Mouse (Mus musculus) left cerebral cortex, postnatal 36 days (tissue): Measurements from ENCODE around the gene Zfhx2. TPM values are rescaled to one million over a fixed set of nuclear protein-coding genes. Genes with fewer than 3 reads are reported as not detected.
A peak's percentile ranks its signal among the peaks of the same experiment; 100 is the strongest.

ENCODE experiments used
- DNase-seq, 2 experiments: peaks; one replicate each; pipeline ENCODE4 v3.0.0; 2021 to 2022; ENCODE audit warnings: low spot score in 2 of 2, mixed read lengths in 1 of 2
- intact Hi-C: fragments of 180-260 bp; cut with DNase I; formaldehyde crosslinking; loops from one replicate; pipeline ENCODE4 v1.15.1; 2025
- total RNA-seq, 2 experiments: library from RNA; stranded (reverse); gene quantifications; 2 replicates each; pipeline ENCODE4 v1.2.3; 2021

The Zfhx2 gene
- total RNA-seq, 2 experiments from 2014 or later: 31.0 to 52.3 TPM

- intact Hi-C loops: no loop called here
- peak; percentile 81 to 85 for DNase-seq
Observed at GRCm38 (mm10) chr14:55108202-55108870, 16.2 kb upstream of the Zfhx2 start.

DNA sequence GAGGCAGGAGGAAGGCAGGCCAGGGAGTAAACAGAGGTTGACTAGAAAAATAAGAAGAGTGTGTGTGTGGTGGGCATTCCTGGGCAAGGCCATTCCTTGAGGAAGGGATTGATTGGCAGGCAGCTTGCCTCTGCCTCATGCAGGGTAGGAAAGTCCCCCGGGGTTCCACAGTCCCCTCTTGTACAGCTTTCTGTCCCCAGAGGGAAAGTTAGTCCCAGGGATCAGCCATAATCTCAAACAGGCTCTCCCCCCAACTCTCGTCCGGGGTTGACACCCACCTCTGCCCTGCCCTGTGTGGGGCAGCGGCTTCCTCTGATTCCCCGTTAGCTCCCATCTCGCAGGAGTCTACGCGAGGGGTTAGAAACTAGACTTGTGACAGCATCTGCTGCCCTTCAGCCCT lies 14.9 kb upstream of the Zfhx2 start:
- DNase-seq: no peak
- intact Hi-C loops: no loop called here

DNA sequence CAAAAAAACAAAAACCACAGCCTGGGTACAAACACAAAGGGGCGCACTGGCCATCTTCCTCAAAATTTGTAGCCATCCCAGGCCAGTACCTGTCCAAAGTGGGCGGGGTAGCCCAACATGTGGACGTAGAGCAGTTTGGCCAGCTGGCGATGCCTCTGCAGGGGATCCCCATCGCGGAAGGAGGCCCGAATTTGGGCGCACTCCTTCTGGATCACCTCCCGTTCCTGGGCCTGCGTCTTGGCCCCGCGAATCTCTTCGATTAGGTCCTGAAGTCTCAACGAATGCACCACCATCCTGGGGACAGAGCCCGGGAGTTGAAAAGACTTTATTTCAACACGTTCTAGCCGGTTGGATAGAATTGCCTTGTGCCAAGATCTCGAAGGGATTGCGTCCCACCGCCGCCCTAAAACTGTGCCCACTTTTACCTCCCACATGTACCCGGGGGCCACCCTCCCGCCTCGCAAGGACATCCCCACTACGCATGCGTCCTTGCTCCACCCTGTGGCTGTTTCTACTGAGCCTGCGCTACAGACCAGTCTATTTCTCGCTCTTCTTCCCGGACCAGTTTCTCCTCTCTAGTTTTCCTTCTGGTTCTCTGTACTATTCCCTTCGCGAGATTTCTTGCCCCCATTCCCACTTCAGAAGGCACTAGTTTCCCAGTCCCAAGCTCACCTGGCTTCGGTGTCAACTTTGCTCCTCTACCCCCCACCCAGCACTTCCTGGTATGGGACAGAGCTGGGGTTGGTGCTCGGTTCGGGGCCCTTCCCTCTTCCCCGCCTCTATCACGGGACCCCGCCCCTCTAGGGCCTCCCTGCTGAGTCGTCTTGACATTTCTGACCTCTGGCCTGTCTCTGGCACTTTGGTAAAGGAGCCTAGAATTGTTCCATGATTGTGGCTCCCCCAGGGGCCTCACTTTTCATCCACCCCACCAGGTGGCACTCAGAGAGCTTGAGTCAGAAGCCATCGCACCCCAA lies 14.0 kb upstream of the Zfhx2 start, which contains the start of gene Ap1g2:
TSS of gene Ap1g2 (minus strand) at position 758 of the 974 bp plus-strand sequence.
- intact Hi-C loops: no loop called here

DNA sequence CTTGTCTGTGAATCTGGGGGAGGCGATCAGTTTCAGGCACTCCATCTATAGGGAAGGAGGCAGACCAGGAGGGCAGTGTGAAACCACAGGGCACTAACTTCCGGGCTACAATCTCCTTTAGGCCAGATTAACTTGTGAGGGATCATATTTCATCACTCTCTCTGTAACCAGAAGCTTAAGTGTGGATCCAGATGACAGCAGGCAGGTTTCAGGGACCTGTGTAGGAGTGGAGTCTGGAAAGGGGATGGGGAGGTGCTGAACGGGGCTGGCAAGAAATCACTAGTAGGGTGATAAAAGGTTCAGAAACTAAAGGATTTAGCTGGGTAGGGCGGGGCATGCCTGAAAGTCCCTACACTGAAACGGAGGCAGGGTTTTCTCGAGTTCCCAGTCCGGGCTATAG lies 13.3 kb upstream of the Zfhx2 start:
- peak in 1 of 2 experiments; percentile 11 for DNase-seq
- intact Hi-C loops: no loop called here

More for the DNA sequence above, 14.0 kb upstream of the Zfhx2 start, which contains the start of gene Ap1g2:
- DNase-seq: peak; percentile 88

GRCm38 (mm10) chr14:55104365-55104764 lies 12.2 kb upstream of the Zfhx2 start:
- intact Hi-C loops: no loop called here
- peak in 1 of 2 experiments; percentile 22 for DNase-seq

DNA sequence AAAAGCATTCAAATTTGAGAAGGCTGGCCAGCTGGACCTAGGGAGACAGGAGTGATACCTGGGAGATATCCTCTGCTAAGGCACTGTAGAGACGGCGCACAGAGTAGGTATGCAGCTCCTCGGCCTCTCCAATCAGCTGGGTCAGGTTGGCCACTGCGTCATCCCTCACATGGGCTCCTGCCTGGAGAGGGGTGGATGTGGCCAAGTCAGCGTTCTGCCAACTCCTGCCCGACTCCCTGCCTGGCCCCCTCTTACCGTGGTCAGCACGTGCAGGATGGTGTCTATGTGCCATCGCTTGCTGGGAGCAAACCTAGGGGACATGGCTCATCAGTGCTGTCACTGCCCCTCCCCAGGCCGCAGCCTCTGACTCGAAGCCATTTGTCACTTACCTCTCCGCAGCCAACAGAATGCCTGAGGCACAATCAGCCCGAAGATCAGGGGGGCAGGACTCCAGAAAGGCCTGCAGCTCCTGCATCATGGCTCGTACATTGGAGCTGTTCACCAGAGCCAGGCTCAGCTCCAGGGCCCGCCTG lies 10.2 kb upstream of the Zfhx2 start:
- DNase-seq: no peak
- intact Hi-C loops: no loop called here

DNA sequence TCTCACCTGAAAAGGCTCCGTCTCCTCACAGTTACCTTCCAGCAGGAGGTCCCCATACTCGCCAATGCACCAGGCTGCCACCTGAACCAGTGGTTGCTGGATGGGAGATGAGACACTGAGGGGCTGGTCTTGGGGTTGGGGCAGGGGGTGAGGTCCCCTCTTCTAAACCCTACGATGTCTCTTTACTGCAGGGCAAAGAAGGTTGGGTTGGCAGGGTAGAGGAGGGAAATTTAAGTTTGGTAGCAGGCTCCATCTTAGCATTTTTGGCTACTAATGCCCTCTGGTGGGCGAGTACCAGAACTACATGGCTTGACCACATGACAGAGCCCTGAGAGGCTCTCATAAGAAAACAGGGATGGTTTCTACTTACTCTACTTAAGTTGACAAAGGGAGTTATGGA lies 9.5 kb upstream of the Zfhx2 start:
- intact Hi-C loops: loop anchor here (1.0 kb wide), 1 partner anchor 77 kb away; no protein-coding TSS in a partner anchor
- DNase-seq: peak in 1 of 2 experiments; percentile 58

DNA sequence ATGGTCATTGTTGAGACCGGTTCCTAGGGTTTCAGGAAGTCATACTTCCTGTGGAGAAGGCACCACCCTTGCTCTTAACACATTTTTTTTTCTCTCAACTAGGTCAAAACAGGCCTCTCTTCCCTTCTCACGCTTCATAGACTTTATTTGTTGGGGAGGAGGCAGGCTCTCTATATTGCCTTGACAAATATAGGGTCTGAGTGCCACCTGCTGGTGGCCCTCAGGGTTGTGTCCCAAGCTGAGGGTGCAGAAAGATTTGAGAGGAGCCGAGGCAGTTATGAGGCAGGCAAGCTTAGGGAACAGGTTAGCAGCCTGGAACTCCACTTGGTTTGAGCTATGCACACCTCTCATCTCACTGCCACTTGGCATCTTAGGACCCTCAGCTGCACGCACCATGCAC lies 5.9 kb upstream of the Zfhx2 start:
- no peak for DNase-seq
- intact Hi-C loops: no loop called here

GRCm38 (mm10) chr14:55097646-55098045 lies 5.5 kb upstream of the Zfhx2 start:
- DNase-seq: no peak
- intact Hi-C loops: no loop called here

GRCm38 (mm10) chr14:55096573-55097087 lies 4.5 kb upstream of the Zfhx2 start:
- no peak for DNase-seq
- intact Hi-C loops: no loop called here

DNA sequence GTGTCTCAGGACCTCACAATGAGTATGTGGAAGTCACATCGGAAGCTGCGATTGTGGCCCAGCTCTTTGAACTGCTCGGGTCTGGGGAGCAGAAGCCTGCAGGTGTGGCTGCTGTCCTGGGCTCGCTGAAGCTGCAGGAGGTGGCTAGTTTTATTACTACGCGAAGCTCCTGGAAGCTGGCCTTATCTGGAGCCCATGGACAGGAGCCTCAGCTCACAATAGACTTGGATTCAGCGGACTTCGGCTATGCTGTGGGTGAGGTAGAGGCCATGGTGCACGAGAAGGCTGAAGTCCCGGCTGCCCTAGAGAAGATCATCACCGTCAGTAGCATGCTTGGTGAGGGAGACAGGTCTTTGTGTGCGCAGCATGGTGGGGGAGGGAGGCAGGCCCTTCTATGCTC lies 3.5 kb upstream of the Zfhx2 start:
- intact Hi-C loops: no loop called here
- no peak for DNase-seq

DNA sequence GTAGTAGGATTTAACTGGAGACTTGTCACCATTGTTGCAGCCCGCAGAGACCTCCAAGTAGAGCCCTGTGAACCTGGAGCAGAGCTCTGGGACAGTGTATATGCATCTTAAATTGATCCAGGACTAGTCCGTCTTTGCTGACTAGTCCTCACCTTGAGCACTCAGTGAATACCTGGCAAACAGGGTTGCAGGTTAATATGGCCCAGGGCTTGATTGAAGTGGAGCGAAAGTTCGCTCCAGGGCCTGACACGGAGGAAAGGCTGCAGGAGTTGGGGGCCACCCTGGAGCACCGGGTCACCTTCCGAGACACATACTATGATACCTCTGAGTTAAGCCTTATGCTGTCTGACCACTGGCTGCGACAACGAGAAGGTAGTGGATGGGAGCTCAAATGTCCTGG lies 3.1 kb upstream of the Zfhx2 start:
- no peak for DNase-seq
- intact Hi-C loops: no loop called here

DNA sequence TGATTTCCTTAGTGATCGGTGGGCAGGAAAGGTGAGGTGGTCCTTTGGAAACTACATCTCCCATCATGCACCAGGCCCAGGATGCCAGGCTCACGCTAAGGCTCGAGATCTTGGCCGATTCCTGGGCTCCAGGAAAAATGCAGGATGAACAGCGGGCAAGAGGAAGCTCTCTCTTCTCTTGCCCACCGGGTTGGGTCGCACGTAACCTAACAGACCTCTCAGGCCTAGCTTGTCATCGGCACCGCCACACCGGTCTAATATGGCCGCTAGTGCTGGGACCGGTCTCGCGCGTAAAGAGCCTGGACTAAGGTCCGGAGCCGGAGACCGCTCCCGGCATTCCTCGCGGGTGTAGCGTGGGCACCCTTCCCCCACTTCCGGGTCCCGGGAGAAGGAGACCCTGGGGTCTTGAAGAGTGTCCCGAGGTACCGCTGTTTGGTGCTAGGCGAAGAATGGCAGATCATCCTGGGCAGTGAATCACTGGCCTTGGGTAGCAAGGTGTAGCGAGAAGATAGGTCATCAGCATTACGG lies 2.6 kb upstream of the Zfhx2 start, which contains the start of gene Thtpa:
TSS of gene Thtpa (plus strand) at position 81 of the 528 bp plus-strand sequence.
- intact Hi-C loops: loop anchor here (5.0 kb wide), 1 partner anchor 197 kb away; no protein-coding TSS in a partner anchor
- peak; percentile 86 to 88 for DNase-seq

DNA sequence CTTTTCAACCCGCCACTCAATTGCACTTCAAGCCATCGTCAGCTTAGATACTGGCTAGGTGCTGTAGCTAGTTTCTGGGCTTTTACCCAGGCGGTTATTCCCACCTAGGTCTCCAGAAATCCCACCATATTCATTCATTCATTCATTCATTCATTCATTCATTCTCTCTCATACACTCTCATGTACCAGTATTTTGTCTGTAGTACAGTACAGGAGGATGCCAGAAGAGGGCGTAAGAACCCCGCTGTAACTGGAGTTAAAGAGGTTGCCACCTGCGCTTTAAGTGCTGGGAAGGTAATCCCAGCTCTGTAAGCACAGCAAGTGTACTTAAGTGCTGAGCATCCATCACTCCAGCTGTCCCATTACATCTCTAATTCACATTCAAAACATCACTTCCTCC lies 1.8 kb upstream of the Zfhx2 start:
- intact Hi-C loops: loop anchor here (5.0 kb wide), 1 partner anchor 197 kb away; no protein-coding TSS in a partner anchor
- no peak for DNase-seq

GRCm38 (mm10) chr14:55091209-55091865 lies 787 bp downstream of the Zfhx2 start:
- intact Hi-C loops: loop anchor here (2.0 to 5.0 kb wide), 2 partner anchors 37 to 194 kb away; no protein-coding TSS in a partner anchor

DNA sequence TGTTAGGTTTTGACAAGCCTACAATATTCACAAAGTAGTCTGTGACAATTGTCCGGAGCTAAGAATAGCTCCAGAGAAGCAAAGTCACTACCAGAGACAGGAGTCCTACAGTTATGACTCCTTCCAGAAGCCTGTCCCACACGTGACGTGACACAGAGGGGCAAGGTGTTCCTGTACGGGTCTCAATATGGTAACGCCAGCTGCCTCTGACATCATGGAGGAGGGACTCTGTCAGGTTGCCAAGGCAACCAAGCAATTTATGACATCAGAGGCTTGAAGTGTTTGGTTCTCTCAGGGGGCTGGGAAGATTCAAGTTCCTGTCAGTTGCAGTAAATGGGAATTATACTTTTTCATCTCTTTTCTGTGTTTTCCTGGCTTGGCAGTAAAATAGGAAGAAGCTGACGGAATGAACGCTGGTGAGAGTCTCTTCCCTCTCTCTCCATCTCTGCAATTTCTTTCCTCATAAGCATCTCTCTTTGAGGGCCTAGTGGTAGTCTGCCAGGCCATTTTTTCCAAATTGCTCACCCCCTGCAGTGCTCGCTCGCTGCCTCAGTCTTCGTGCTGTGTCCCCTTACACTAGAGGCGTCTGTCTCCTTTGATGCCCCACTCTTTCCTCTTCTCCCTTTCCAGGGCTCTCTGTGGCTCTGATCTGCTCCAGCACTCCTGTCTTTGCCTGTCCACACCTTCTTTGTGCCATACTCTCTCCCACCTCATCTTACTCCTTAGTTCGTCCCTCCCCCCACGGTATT lies 2.8 kb downstream of the Zfhx2 start:
- peak in 1 of 2 experiments; percentile 72 for DNase-seq
- intact Hi-C loops: no loop called here

More at GRCm38 (mm10) chr14:55091209-55091865, 787 bp downstream of the Zfhx2 start:
- no peak for DNase-seq

- intact Hi-C loops: no loop called here
- no peak for DNase-seq
Observed at GRCm38 (mm10) chr14:55086009-55086514, 6.1 kb downstream of the Zfhx2 start.
